Mouse (Mus musculus) G1E (cell line): ENCODE measurements around the gene Spata31d1b.

Source experiments
- CTCF ChIP-seq: IDR thresholded peaks from 2 replicates; pipeline ENCODE4 v1.5.1; 2012; ENCODE audit warnings: low read depth, low read length, inconsistent platforms, mixed read lengths
- GATA1 ChIP-seq: IDR thresholded peaks from 2 replicates; pipeline ENCODE4 v1.6.1; 2012; ENCODE audit warnings: borderline replicate concordance, low read length, inconsistent platforms, mixed read lengths
- GATA2 ChIP-seq: IDR thresholded peaks from 2 replicates; pipeline ENCODE4 v1.6.1; 2012; ENCODE audit warnings: low read depth, low read length, inconsistent platforms, borderline replicate concordance

DNA sequence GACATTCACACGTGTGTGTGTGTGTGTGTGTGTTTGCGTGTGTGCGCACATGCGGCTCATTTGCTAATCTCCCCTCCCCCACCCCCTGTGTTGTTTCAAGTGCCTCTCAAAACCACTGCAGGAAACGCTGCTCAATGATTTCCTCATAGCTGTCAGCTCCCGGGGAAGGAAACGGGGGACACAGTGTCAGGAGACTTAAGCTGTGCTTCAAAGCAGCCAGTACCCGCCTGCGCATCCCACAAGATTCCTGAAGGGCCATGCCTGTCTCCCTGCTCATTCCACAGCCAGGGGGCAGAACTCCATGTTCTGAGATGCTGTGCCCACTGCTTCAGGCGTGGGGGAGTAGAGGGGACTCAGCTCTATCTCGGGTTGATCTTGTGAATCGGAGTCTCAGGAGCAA lies 7.5 kb upstream of the Spata31d1b start:
- TF ChIP-seq CTCF (no peak), GATA2 (no peak), GATA1 (no peak)
